Mouse (Mus musculus) layer of hippocampus, adult 9-10 months (tissue): ENCODE measurements at regions not wholly inside any gene's neighbourhood (a gene's known extent, or its start where the extent isn't known, plus 50 kb on each side); places are given as distances from the start of the nearest gene placed in this dataset.

ENCODE experiments used
- DNase-seq: peaks from one replicate; pipeline ENCODE4 v3.0.0; 2022; ENCODE audit warnings: low spot score

DNA sequence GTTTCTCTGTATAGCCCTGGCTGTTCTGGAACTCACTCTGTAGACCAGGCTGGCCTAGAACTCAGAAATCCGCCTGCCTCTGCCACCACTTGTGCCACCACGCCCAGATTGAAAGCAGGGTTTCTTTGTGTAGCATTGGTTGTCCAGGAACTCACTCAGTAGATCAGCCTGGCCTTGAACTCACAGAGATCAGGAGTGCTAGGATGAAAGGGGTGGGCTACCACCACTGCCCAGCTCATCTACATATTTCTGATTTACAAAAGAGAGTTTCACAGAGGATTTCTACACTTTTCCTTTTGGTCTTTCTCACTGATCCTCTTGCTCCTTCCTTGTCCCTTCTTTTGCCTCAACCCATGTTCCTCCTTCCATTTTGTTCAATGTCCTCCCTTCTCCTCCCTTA, 53.1 kb upstream of the Lbx1 start:
- no peak for DNase-seq

DNA sequence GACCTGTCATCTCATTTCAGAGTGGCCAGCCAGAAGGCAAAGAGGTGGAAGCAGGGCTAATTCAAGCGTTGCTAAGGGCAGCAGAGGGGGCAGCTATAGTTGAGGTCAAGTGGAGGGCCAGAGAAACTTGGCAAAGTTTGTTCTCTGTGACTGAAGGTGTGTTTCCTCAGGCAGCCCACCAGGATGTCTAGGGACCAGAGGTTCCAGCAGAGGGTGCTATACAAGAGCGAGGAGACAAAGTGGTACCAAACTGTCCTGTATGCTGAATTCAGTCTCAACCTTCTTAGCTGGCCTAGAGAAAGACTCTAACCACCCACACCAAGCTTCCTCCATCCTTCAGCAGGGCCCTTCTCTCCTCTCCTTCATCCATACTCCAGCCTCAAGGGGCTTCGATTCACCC, 62.2 kb upstream of the Lbx1 start:
- no peak for DNase-seq

GRCm38 (mm10) chr19:45299341-45299740, 63.7 kb upstream of the Lbx1 start:
- no peak for DNase-seq

DNA sequence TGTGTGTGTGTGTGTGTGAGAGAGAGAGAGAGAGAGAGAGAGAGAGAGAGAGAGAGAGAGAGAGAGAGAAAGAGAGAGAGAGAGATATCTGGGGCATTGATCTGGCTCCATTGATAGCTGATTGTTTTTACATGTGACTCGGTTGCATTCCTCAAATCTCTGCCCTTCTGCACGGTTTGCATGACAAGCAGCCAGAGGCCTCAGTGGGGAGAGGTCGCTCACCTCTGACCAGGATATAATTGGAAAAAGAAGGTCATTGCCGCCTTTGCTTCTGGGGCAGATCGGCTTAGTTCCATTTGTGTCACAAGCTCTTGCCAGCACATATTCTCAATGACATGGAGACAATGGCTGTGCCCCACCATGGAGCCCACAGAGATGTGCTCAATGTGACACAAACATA, 63.8 kb upstream of the Btrc start:
- no peak for DNase-seq

DNA sequence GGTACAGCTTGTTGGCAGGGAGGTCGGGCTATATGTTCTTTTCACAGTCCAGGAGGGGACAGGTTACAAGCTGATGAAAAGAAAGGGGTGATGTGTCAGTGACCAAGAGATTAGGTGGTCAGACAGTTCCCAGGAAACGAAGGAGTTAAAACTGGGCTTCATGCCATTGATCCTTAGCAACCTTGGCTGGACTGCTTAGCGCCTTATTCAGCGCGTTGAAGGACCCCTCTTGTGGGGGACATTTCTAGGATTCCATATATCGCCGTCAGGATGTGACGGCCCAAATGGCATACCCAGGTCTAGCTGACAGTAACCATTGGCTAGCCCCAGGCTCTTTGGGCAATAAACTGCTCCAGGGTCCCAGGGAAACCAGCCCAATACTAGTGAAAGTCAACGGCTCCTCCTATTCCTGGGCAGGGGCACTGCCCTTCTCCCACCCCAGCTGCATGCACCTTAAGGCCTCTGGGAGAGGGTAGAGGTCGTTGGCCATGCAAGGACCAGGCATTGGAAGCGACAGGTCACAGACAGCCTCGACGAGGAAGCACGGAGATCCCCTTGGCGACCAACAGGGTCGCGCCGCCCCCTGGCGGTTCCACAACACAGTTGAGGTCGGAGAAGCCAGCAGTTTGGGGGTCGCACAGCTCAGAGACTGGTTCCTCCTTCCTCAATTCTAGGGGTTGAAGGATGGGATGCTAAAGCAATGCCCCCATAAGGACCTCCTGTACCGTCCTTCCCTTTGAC, 62.7 kb upstream of the Btrc start:
- no peak for DNase-seq

DNA sequence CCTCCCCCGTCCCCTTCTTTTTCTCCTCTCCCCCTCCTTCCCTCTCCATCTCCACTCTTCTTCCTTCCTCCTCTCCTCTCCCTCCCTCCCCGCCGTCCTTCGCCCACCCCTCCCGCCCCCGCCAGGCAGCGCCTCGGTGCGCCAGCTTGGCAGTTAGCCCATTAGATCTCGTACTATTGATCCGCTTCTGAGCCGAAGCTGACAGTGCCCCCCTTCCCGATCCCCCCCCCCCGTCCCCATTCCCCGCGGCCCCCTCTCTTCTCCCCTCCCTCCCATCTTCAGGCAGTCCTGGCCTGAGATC, 62.2 kb upstream of the Btrc start:
- DNase-seq = no peak

GRCm38 (mm10) chr19:45301733-45302547, 61.6 kb upstream of the Btrc start:
- DNase-seq = peak; percentile 67

DNA sequence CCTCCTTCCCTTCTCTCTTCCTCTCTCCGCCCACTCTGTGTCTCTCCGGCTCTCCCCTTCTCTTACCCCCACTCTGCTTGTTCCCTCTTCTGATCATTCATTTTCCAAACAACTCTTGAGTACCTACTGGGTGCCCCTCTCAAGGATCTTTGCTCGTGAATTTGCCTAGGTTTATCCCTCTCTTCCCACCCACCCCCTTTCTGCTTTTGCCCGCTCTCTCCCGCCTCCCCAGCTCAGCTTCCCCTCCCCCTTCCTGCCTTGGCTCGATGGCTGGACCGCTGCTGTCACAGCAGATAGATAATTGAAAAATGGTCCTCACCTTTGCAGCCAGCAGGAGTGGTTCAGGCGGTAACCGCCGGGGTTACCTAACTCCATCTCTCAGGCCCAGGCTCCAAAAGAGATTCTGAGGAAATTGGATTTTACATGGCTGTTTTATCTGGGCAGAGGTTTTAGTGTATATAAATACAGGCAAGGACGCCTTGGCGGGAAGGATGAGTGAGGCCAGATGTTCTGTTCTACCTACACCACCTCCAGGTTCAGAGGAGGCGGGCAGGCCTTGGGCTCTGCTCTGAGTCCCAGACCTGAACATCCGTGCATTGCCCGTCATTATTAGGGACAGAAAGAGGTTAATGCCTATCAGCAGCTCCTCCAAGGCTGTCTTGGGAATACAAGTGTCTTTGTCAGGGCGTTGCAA, 60.8 kb upstream of the Btrc start:
- no peak for DNase-seq

DNA sequence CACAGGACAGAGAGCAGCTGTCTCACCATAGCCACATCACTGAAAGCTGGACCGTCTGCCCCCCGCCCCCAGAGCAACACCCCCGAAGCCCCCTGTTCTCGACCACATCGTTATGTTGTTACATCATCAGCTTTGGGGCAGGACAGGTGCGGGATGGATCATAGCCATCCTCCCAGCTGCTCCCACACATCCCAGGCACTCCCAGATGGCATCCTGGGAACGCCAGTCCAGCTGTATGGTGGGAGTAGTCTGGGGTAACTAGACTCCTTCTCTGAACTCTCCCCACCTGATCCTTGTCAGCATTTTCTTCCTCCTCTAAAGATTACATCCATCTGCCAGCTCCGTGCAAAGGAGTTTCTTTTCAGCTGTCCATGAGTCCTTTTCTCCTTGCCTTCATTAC, 59.0 kb upstream of the Btrc start:
- no peak for DNase-seq

GRCm38 (mm10) chr19:45307299-45308275, 55.9 kb upstream of the Btrc start:
- no peak for DNase-seq

DNA sequence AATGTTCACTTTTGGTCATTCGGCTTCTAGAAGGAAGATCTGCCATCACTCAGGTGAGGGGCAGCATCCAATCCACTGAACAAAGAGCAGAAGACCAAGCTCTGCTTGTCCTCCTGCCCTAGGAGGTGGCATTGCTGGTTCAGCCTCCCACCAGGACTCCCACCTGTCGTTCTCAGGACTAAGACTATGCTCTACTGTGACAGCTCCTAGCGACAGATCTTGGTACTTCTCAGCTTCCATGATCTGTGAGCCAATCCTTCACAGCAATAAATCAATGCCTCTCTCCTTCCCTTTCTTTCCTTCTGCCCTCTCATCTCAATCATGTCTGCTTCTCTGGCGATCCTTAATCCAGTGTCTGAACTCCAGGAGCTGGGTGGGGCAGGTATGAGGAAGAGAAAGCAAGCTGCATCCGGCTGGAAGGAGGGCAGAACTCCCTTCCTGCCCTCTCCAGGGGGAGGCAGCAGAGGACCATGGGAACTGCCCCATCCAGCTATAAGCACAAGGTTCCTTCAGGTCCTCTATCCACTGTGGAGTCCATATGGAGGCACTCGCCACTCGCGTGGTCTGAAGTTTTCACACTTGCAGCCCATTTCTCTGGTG, 54.8 kb upstream of the Btrc start:
- DNase-seq = no peak

GRCm38 (mm10) chr19:45310291-45310881, 53.1 kb upstream of the Btrc start:
- DNase-seq = no peak

DNA sequence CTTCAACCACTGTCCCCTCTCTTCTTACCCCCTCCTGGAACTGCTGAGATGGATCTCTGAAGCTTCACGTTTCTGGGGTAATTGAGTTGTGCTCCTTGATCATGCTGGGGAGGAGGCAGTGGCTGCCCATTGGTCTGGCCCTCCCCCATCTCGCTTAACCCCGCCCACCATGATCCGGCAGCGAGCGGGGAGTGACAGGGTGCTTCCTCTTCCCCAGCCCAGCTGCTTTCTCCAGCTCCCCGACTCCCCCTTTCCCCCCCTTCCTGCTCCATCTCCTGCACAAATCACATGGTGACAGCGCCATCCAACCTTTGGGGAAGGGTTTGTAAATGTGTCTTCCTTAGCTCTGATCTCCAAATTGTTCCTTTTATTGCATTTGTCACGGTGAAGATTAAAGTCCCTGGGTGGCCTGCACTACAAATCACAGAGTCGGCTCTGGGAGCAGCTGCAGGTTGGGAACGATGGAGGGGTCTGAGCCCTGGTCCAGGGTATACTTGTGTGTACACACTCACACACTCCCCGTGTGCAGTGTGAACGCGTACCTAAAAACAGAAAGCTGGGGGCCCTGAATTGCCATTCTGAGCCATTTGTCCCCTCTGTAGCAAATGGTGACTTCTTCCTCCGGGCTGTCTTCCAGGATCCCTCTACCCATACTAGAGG, 52.5 kb upstream of the Btrc start:
- DNase-seq = no peak

DNA sequence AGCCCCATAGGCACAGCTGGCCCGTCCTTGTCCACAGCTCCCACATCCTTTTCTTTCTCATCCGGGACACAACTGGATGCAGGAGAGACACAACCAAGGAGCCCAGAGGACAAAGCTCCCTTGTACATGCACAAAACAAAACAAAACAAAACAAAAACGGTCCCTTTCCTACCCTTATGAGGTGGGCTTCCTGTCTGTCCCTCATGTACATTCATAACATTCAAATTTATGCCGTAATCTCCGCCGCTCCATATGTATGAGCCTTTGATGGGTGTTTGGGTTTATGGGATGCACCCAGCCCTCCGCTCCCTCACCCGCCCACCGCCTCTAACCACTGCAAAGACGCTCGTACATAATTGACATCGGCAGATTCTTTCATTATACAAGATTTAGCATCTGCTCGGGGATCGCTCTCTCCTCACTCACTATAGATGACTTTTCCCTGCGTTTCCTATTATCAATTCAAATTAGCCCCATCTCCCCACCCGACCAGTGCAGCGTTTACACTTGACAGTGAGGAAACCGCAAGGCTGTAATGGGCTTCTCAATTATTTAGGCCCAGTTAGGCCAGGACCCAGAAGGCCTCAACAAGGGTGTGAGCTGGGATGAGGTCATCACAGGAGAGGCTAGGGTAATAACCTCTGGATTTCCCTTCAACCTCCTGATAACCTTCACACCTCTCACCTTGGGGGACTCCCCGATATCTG, 51.5 kb upstream of the Btrc start:
- DNase-seq = no peak

- no peak for DNase-seq
These were observed 50.7 kb upstream of the Btrc start for GRCm38 (mm10) chr19:45312713-45313365.
